Mouse (Mus musculus) cortical plate, adult 2 months (tissue): ENCODE measurements at regions not wholly inside any gene's neighbourhood (a gene's known extent, or its start where the extent isn't known, plus 50 kb on each side); places are given as distances from the start of the nearest gene placed in this dataset.

ENCODE experiments used
- CTCF ChIP-seq: fragments of 200-500 bp; IDR thresholded peaks from 2 replicates; pipeline ENCODE4 v1.5.1; 2011; ENCODE audit warnings: mild to moderate bottlenecking, control low read depth, low read length; ENCODE audit not compliant: insufficient read depth; ENCODE audit errors: extremely low read depth
- POLR2A ChIP-seq: fragments of 200-500 bp; IDR thresholded peaks from 2 replicates; pipeline ENCODE4 v1.6.1; 2011; ENCODE audit warnings: mild to moderate bottlenecking, low read length, control low read depth; ENCODE audit not compliant: insufficient read depth; ENCODE audit errors: extremely low read depth

GRCm38 (mm10) chr19:14319677-14320191 is 278.1 kb downstream of the Tle4 start:
- TF ChIP-seq CTCF = no peak
- no peak for TF ChIP-seq POLR2A
